Mouse (Mus musculus) CD8-positive naive resting alpha-beta T cell, adult 2 months (primary cell): ENCODE measurements at regions not wholly inside any gene's neighbourhood (a gene's known extent, or its start where the extent isn't known, plus 50 kb on each side); places are given as distances from the start of the nearest gene placed in this dataset.

ENCODE experiments used
- DNase-seq, 2 experiments: peaks; one replicate each; pipeline ENCODE4 v3.0.0; 2022; ENCODE audit warnings: low read depth in 2 of 2, low spot score in 2 of 2

GRCm38 (mm10) chr4:45591405-45592315, 59.4 kb upstream of the Shb start:
- DNase-seq: no peak

- no peak for DNase-seq
Measured at GRCm38 (mm10) chr4:45590836-45591235, 58.6 kb upstream of the Shb start.

DNA sequence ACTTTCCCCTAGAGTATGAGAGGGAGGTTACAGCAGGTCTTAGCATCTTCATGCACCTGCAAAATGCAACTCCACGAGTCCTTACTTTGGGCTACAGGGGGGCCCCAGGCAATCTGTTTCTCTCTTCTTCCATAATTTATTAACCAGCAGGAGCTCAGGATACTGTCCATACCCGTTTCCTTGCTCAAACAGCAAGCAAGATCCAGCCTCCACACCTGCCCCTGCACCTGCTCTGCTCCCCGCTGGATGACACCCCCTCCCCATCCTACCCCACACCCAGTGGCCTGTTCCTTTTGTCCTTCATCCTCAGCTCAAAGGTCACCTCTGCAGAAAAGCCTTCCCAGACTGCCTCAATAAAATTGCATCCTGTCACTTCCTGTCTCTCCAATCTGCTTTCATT, 56.1 kb upstream of the Shb start:
- no peak for DNase-seq

GRCm38 (mm10) chr4:45587202-45587601, 54.9 kb upstream of the Shb start:
- DNase-seq: no peak

- DNase-seq: no peak
Measured at GRCm38 (mm10) chr4:45586310-45586709, 54.0 kb upstream of the Shb start.

DNA sequence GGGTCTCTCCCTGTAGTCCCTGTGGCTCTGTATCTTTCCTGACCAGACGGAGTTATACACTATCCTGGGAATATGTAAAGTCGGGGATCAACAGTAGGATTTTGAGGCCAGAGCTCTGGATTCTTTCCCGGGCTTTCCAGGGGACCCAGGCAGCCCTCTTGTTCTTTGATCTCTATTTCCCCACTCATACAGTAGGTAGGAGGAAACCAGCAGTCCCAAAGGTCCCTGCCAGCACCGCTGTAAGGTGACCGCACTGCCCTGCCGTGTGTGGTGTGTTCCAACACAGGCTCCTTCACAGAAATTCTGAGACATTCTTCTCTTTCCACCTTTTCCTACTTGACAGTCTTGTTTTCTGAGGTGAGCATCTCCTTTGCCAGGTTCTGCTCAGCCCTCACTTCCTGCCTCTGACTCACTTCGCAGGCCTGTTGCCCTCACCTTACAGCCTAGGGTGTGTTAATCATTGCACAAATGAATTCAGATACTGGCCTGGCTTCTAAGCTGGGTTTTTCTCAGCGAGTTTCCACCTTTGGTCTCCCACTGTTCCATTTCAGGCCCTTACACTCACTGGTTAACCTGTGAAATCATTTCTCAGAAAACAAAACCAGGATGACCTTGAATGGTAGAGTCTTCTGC, 53.0 kb upstream of the Shb start:
- no peak for DNase-seq

- DNase-seq: no peak
Measured at GRCm38 (mm10) chr4:45583966-45584365, 51.7 kb upstream of the Shb start.

DNA sequence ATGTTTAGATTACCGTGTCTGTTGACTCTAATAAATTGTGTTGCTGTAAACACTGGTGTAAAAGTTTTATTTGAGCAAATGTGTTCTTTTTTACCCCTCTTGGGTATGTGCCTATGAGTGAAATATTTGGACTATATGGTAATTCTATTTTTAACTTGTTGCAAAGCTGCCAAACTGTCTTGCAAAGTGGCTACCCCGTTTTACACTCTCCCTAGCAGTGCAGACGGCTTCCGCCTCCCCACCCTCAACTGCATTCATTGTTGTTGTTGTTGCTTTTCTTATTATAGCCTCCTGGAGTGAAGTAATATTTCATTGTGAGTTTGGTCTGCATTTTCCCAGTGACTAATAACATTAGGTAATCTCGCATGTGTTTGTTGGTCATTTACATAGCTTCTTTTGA, 50.2 kb upstream of the Shb start:
- DNase-seq: no peak
